Mouse (Mus musculus) duodenum, adult 2 months (tissue): Measurements from ENCODE around the gene Endov. TPM values are rescaled to one million over a fixed set of nuclear protein-coding genes. Genes with fewer than 3 reads are reported as not detected.

ENCODE experiments used
- polyA plus RNA-seq: library from polyadenylated mRNA; depleted of rRNA; stranded (reverse); fragments of >200 nt; gene quantifications from 2 replicates; pipeline ENCODE4 v1.2.3, GENCODE M21; 2012; ENCODE audit warnings: low replicate concordance; rRNA removed

Gene Endov
- 15.3 and 19.9 TPM in 2 replicates for polyA plus RNA-seq

DNA sequence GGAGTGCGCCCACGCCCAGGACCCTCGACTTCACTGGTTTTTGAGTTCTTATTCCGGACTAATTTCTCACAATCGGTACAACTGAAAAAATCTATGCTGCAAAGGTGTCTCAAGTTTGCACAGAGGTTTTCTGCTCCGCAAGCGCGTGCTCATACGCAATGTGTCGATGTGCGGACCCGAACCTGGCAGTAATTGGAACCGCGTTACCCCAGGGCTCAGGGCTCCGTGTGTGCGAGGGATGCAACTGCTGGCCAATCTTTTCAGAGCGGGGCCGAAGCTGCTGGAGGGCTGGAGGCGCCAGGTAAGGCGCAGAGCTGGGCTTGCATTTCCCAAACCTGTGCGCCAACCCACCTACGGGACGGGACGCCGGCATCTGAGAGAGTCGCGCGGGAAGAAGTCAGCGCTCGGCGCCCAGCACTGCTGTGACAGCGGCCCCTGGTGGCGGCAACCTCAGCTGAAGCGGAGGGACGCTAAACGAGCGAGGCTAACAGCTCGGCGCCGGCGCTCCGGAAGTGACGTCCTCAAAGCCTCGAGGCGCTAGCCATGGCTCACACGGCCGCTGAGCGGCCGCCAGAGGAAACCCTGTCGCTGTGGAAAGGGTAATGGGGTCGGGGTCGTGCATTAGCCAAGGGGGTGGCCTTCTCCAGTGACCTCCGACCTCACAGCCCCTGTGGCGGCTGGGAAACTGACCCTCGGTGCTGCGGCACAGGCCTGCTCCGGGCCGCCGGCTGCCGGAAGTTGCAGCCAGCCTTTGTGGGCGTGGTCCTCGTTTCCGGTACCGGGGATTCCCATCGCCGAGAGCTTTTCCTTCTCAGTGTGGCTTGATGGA, at the start of gene Endov:
TSS of gene Endov (plus strand) at position 487 of the 829 bp plus-strand sequence.

DNA sequence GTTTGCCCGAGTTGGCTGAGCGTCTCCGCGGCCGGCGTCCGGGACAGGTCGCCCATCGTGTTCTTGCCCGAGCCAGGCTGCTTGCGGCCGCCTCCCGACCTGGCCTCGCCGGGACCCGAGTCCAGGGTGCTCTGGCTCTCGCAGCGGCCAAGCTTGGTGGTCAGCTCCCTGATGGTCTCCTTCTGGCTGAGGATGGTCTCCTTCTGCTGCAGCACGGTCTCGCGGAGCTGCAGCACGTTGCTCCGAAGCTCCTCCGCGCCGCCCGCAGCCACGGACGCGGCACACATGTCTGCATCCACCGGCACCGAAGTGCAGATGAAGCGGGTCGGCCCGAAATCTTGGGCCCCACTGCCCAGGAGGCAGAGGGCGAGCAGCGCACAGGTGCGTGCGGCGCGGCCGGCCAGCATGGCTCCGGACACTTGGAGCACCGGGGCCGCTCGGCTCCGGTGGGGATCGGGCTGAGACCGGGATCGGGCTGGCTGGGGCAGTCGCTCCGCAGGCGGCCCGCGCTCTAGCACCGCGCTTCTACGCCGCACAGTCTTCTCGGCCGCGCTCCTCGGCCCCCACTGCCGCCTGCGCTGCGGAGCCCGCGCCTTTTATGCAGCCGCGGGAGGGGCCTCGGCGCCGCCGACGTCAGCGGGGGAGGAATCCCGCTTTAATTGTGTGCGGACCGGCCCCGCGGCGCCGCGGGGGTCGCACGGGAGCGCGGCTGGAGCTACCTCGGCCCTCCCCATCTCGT, 56.2 kb downstream of the Endov start, which contains the start of gene Nptx1:
TSS of gene Nptx1 (minus strand) at position 571 of the 739 bp plus-strand sequence.

Other genes with a start within 250 kb of the Endov start
- gene Gaa, start 223.5 kb upstream of the Endov start, polyA plus RNA-seq: 44.2 and 89.5 TPM in 2 replicates
- gene Eif4a3, start 191.3 kb upstream of the Endov start, polyA plus RNA-seq: 33.8 and 34.3 TPM in 2 replicates
- 3.8 and 5.5 TPM in 2 replicates for gene Card14, start 183.6 kb upstream of the Endov start, polyA plus RNA-seq
- 13.0 and 22.7 TPM in 2 replicates for gene Sgsh, start 135.8 kb upstream of the Endov start, polyA plus RNA-seq
- 9.8 and 13.4 TPM in 2 replicates for gene Slc26a11, start 135.8 kb upstream of the Endov start, polyA plus RNA-seq
- gene Rnf213, start 98.2 kb upstream of the Endov start, polyA plus RNA-seq: 7.4 and 9.7 TPM in 2 replicates
- 0.96 and 1.7 TPM in 2 replicates for gene Nptx1, start 56.4 kb downstream of the Endov start, polyA plus RNA-seq
- 20.5 and 24.1 TPM in 2 replicates for gene Rptor, start 111.6 kb downstream of the Endov start, polyA plus RNA-seq